ENCODE assay signal across 8 mouse cellular contexts in genomic region chr14:55591331-55591891, GRCm38 (mm10). TPM values are rescaled to one million over a fixed set of nuclear protein-coding genes. Genes with fewer than 3 reads are reported as not detected.
DNase-seq lines count a peak whose midpoint lies in the region; ATAC-seq and TF ChIP-seq lines count a peak whose summit lies in the region.

Rnf31 (plus strand) TSS chr14:55591708.

- H3K4me3 ChIP-seq in bone marrow macrophage, adult 2 months (ENCODE audit: insufficient read depth, low read length): peak within 1 kb of the TSS; percentile 94
- peak within 1 kb of the TSS; percentile 96 for H3K4me3 ChIP-seq in embryonic fibroblast, embryonic 13.5 days (ENCODE audit: insufficient read depth, low read length)
- H3K4me3 ChIP-seq in kidney, embryonic 14.5 days (ENCODE audit: low read length): peak within 1 kb of the TSS; percentile 96
- peak within 1 kb of the TSS; percentile 79 for H3K4me3 ChIP-seq in limb, embryonic 15.5 days

- TF ChIP-seq CTCF in bone marrow macrophage, adult 2 months (IDR thresholded peaks at IDR 0.05; ENCODE audit: low read depth, low read length): no peak
- TF ChIP-seq CTCF in embryonic fibroblast, embryonic 13.5 days (IDR thresholded peaks at IDR 0.05; ENCODE audit: borderline replicate concordance, insufficient read depth, low read length): no peak

- H3K9me3 ChIP-seq in kidney, embryonic 14.5 days (ENCODE audit: control insufficient read depth, low read length): no peaks in the 10 kb centered on the region
- no peaks in the 10 kb centered on the region for H3K9me3 ChIP-seq in limb, embryonic 15.5 days

- H3K4me2 ChIP-seq in kidney, embryonic 14.5 days (replicated peaks; ENCODE audit: low read depth, low read length): peak within 1 kb of the TSS; percentile 89
- peak within 1 kb of the TSS; percentile 88 for H3K4me2 ChIP-seq in limb, embryonic 15.5 days

- H3K36me3 ChIP-seq in kidney, embryonic 14.5 days (ENCODE audit: control insufficient read depth, insufficient read depth, low read length): peaks cover 32% of the 10 kb centered on the region
- peaks cover 48% of the 10 kb centered on the region for H3K36me3 ChIP-seq in limb, embryonic 15.5 days
- H3K36me3 ChIP-seq in splenic B cell, adult 2 months (ENCODE audit: control insufficient read depth, insufficient read depth, low read length, poor library complexity, severe bottlenecking): peaks cover 5% of the 10 kb centered on the region; the same call in 1 of the 2 replicates

- no peak for TF ChIP-seq POLR2A in bone marrow macrophage, adult 2 months (IDR thresholded peaks at IDR 0.05; ENCODE audit: borderline replicate concordance, low read depth, low read length)
- peak; percentile 71 for TF ChIP-seq POLR2A in embryonic fibroblast, embryonic 13.5 days (IDR thresholded peaks at IDR 0.05; ENCODE audit: low read depth, low read length)

- no peaks in the 10 kb centered on the region for H3K27me3 ChIP-seq in kidney, embryonic 14.5 days (ENCODE audit: control insufficient read depth, insufficient read depth, low read length)
- no peaks in the 10 kb centered on the region for H3K27me3 ChIP-seq in limb, embryonic 15.5 days
- no peaks in the 10 kb centered on the region for H3K27me3 ChIP-seq in splenic B cell, adult 2 months (ENCODE audit: control insufficient read depth, insufficient read depth, low read length, poor library complexity, severe bottlenecking)

- under 1% methylated on average over 33 of the region's 33 CpGs for WGBS in kidney, embryonic 14.5 days
- under 1% methylated on average over 33 of the region's 33 CpGs for WGBS in limb, embryonic 15.5 days

- DNase-seq in B cell, adult 2 months: peak; percentile 75 to 77
- peak; percentile 97 to 98 for DNase-seq in heart, adult 9 months (ENCODE audit: low spot score in 2 of 2)
- DNase-seq in monocyte, adult 2 months (ENCODE audit: low read depth in 1 of 2, low spot score in 2 of 2): peak; percentile 88 to 91
- peak; percentile 90 for DNase-seq in splenic B cell, adult 2 months (ENCODE audit: low read depth, low spot score)

- H3K9ac ChIP-seq in kidney, embryonic 14.5 days (ENCODE audit: low read depth, low read length): peak within 1 kb of the TSS; percentile 80
- peak within 1 kb of the TSS; percentile 68 for H3K9ac ChIP-seq in limb, embryonic 15.5 days

- peak within 1 kb of the TSS; percentile 95 for H3K27ac ChIP-seq in bone marrow macrophage, adult 2 months (ENCODE audit: insufficient read depth, low read depth, low read length)
- peak within 1 kb of the TSS; percentile 92 for H3K27ac ChIP-seq in embryonic fibroblast, embryonic 13.5 days (ENCODE audit: insufficient read depth, low read length)
- peak within 1 kb of the TSS; percentile 95 for H3K27ac ChIP-seq in kidney, embryonic 14.5 days (ENCODE audit: low read depth, low read length)
- H3K27ac ChIP-seq in limb, embryonic 15.5 days: peak within 1 kb of the TSS; percentile 97

- ATAC-seq in kidney, embryonic 14.5 days (ENCODE audit: low FRiP score, low TSS enrichment): peak; percentile 90
- ATAC-seq in limb, embryonic 15.5 days (ENCODE audit: insufficient number of reproducible peaks, low FRiP score, low TSS enrichment, low read depth): peak; percentile 89

- H3K4me1 ChIP-seq in bone marrow macrophage, adult 2 months (ENCODE audit: control insufficient read depth, insufficient read depth, low read length): peaks cover 2% of the 10 kb centered on the region
- 0 out of 2 replicates have a peak, but pooled peaks cover 4% of the 10 kb centered on the region for H3K4me1 ChIP-seq in embryonic fibroblast, embryonic 13.5 days (ENCODE audit: control insufficient read depth, insufficient read depth, low read length)
- H3K4me1 ChIP-seq in kidney, embryonic 14.5 days (ENCODE audit: control insufficient read depth, insufficient read depth, low read length): peaks cover 17% of the 10 kb centered on the region
- peaks cover 28% of the 10 kb centered on the region for H3K4me1 ChIP-seq in limb, embryonic 15.5 days

RNA-seq across cellular contexts. Expression of gene Rnf31, which starts in this region (rescaled TPM):
- 38.5 and 45.6 TPM in 2 replicates for polyA plus RNA-seq in bone marrow macrophage, adult 2 months (2012; ENCODE audit: insufficient read depth, insufficient read length, missing spikeins)
- polyA plus RNA-seq in embryonic fibroblast, embryonic 13.5 days (2011; ENCODE audit: insufficient read length, low read depth, missing spikeins): 17.0 and 24.7 TPM in 2 replicates
- polyA plus RNA-seq in kidney, embryonic 14.5 days (2014; fragmentation: Nextera tagmentation; extraction: Ambion mirVana): 12.4 and 17.7 TPM in 2 replicates
- polyA plus RNA-seq in limb, embryonic 15.5 days (2015; fragmentation: Nextera tagmentation; extraction: Ambion mirVana): 20.0 and 20.6 TPM in 2 replicates

Comparison
In these comparisons a context has a peak if more than half of its experiments do, and no peak if none do; other contexts are left out.
1. Peak in every context shown above with its lines: DNase-seq, ATAC-seq, H3K4me3 ChIP-seq and H3K27ac ChIP-seq.